Mouse (Mus musculus) lung, postnatal 14 days (tissue): ENCODE results near the gene Aig1.

Experiments
- DNase-seq: peaks from one replicate; pipeline ENCODE4 v3.0.0; 2021

The Aig1 gene

DNA sequence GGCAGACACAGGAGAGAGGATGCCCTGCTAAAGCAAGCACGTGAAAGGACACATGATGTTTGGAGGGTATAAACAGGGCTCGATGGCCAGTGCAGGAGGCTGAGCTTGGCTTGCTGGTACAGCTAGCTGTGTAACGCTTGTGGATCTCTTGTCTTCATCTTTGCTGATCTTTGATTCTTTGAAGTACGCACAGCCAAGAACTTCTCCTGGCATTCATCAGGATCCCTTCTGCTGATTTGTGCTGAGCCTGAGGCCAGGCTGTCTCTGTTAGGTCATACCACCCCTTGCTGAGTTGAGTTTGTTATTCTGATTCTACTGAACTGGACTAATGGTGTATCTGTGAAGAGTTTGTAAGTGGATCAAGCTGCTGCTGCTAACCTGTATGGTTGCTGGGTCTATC lies 175.5 kb downstream of the Aig1 start:
- DNase-seq: no peak

DNA sequence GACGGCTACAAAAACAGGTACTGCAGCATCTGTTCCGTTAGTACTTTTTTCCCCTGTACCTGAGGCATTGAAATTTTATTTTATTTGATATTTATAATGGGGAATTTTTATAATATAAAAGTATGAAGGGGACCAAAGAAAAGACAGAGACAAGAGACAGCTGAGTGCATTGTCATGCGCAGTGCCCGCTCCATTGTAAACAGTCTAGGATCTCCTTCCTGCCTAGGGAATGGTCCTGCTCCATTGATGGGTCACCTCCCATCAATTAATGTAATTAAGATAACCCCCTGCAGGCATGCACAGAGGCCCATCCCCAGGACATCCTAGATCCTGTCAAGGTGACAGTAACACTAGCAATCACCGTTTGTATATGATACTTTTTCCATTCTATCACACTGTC lies 178.0 kb downstream of the Aig1 start:
- no peak for DNase-seq

DNA sequence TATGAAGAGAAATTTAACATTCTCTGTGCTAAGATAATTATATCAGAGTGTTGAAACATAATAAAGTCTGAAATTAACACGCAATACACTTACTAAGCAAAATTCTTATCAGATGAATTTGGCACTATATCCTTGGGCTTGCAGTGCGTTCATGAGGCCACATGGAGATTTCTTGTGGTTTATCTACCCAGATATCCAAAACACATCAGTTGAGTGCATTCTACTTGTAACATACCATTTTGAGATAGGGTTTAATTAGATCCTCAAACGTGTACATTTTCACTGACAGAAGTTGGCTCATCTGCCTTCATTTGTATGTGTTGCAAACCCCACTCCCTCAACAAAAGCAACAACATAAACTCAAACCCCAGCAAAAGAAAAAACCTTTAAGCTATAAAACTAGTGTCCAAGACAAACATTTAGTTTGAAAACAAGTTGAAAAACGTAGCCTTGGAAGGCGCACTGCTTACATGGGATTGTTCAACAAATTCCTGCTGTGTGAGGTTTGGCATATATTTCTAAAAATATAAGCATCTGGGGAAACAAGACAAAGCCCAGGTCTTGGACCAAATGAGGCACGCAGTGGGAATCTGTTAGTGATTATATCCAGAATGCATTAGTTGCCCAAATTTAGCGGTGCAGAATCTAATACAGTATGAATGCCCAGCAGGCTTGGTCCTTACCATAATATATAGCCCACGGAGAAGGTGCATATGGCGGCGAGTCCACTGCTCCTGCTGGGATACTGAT lies 178.8 kb downstream of the Aig1 start:
- no peak for DNase-seq

DNA sequence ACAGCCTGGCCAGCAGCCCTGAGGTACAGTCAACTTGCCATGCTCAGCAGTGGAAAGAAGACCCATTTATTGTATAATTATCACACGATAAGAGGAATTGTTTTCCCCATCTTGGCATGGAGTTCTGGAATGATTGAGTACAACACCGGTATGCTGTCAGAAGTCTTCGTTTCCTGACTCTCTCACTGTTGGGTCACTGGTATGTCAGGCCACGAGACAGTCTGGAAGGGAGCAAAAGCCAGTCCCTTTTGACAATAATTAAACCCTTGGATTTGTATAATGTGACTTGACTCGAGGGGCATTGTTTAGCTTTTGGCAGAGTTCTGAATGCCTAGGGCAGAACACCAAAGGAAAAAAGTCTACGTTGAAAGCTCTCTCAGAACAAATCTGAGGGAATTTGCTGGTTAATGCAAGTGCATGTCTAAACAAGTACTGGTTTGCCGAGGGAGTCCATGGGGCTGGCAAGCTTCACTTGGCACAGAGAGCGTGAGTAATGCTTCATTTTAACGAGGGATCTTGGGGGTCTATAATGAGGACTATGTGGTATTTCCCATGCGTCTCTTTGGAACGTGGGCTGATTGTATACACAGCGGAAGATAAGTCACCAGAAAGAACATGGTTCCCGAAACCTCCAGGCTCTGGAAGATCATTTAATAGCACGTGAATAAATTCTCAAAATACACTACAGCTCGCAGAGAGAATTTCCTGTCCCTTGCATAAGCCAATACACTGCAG lies 180.2 kb downstream of the Aig1 start:
- no peak for DNase-seq

DNA sequence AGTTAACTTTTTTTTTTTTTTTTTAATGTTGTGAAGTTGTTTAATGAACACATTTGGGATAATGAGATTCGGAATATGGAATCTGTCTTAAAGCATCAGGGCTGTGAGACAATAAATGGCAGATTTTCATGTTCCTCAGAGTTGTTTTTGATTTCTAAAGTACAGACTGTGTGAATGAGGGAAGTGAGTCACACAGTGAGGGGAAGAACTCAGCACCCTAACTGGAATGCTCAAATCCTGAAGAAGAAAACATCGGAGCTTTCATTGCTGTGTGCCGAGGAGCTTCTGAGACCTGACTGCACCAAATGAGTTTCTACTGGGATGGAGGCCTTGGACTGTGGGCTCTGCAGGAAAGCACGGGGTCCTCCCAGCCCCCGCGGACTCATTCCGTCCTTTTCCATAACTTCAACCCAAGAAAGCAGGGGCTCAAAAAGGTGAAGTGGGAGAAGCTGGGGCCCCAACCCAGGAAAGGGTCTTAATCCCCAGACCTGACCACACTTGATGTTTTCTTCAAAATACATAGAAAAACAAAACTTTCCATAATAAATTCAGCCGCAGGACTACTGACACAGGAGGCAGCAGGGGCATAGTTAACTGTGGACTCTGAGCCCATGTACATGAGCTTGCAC lies 181.5 kb downstream of the Aig1 start:
- DNase-seq: no peak

DNA sequence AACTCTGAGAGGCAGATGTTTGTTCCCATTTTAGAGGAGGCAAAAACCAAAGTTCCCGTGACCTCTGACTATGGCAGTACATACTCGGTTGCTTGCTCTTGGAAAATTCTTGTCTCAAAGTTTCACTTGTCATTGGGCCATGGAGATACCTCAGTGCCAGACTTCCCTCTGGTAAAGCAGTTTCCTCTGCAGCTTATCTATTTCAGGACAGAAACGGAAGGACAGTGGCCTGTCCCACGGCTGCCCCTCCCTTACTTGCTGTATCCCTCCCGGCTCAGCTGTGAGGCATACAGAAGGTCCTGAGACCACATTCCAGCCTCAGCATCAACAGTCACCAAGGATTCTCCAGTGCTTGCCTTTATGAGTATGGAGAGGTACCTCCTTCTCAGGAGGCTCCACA lies 182.7 kb downstream of the Aig1 start:
- no peak for DNase-seq

DNA sequence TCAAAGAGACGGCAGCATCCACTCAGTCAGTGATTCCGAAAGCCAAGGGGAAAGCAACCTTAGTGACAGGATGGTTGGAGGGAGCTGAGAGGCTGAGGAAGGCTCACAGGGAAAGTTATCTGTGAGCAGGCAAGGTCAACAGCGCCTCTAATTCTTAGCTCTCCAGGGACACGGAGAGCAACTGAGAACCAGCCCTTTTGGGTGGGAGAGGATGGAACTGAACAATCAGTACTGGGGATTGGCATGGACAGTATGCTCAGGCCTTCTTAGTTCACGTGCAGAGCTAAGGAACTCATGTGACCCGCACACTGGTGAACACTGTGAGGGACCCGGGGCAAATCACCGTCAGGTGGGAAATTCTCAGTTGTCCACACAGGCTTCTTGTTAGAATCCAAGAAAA lies 183.4 kb downstream of the Aig1 start:
- no peak for DNase-seq

DNA sequence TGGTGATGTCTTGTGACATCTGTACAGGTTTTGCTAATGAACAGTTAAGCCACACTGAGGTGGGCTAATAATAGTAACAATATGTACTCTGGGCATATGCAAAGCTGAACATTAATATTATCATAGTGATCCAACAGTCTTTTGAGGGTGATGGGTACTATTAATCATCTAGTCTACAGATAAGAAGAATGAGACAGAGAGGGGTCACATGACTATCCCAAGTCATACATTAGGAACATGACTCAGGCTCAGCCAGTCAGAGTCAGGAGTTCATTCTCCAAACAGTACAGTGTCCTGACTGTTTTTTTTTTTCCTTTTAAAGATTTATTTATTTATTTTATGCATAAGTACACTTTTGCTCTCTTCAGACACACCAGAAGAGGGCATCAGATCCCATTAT lies 184.3 kb downstream of the Aig1 start:
- DNase-seq: no peak

DNA sequence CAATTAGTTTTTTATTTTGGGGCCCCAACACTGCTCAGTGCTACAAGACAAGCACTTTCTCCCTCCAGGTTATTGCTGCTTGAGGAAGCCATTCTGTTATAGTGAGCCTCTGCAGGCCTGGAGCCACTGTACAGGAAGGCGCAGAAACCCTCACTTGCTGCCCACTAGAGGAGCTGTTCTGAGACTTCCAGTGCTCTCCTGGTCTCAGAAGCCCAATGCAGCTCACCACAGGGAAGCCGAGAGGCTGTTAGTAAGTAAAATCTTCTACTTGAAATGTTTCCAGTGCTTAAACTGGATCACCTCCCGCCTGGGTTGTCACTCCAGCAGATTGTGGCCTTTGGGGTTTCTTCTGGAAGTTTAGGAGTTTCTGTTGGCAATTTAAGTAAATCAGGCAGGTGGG lies 186.2 kb downstream of the Aig1 start:
- peak; percentile 15 for DNase-seq

DNA sequence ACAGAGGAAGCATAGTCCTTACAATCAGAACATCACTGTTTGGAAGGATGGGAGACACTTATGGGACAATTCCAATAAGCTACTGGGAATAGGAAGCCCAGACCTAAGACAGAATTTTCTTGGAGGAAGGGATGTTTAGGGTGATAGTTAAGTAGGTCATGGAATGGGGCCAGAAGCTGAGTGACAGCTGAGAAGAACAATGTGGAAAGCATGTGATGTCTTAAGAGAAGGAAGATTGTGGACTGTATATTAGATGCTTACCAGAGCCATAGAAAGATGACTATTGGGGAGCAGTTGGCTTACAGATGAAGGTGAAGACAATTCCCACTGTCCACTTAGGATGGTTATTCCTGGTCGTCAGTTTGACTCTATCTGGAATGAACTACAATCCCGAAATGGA lies 191.3 kb downstream of the Aig1 start:
- DNase-seq: peak; percentile 34

DNA sequence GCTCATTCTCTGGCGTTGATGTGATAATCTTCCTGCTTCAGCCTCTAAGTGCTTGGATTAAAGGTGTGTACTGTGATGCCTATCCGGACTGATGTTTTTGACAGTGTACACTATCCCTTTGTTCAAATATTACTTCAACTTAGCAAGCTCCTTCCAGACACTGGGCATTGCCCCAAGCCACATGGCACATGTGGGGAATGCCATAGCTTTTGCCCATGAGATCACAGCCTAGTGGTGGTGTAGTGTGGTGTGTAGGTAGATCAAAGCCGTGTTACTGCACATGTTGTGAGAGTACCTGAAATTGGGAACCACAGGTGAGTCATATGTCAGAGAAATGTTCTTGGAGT lies 193.8 kb downstream of the Aig1 start:
- DNase-seq: no peak

DNA sequence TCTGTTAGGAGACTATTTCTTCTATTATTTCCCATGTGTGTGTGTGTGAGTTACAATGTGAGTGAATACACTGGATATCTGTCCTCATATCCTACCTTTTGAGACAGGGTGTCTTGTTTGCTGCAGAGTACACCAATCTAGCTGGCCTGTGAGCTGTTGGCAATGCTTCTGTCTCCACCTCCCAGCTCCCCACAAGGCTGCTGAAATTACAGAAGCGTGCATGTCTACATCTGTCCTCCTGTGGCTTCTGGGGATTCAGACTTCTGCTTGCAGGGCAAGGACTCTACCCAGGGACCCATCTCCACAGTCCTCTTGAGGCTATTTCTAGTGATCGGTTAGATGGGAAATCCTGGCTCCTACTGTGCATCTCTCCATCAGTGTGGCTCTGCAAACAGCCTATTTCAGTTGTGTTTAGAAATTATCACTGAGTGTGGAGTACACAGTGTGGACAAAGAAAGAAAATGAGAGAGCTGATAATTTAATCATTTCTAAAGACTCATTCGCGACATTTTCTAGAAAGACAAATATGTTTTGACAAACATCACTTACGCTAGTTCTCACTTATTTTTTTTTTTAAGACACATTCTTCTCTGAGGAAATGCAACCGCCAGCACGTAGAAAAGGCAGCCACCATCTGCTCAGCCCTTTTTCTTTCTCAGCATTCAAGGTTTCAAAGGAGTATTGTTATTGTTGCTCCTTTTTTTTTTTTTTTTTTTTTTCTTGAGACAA lies 194.3 kb downstream of the Aig1 start:
- no peak for DNase-seq

DNA sequence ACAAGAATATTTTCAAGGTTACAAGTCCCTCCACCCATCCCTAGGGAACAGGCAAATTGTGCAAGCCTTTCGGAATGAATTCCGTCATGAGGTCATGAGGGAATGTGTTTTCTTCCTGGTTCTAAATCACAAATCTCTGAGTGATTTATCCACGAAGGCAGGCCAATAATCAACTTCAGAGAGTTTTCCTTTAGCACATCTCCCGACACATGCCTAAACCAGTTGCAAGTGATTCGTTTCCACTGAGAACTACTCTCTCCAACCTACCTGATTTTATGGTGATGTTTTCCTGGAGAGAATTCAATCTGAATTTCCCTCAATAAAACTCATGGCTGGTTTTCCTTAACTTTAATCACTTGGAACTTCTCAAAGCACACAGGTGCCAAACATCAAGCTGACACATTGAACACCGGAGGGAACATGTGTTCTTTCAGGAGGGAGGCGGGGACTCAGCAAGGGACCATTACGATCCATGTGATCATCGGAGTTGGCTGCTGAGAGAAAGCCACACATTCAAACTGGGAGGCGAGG lies 201.5 kb downstream of the Aig1 start:
- DNase-seq: no peak

DNA sequence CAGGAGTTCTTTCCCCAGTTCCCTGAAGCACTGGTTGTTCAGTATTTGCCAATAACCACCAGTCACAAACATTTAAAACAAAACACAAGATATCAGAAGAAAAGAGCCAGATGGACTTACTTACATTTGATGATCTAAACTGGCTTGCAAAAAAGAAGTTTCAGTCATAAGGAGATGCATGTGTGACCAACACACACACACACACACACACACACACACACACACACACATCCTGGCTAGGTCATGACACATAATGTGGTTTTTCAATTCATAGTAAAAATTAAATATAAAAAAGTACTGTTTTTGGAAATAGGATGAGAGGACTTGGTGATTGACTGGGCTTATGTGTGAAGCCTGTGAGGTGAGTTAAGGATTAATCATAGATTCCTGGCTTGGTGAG lies 205.3 kb downstream of the Aig1 start:
- DNase-seq: no peak

DNA sequence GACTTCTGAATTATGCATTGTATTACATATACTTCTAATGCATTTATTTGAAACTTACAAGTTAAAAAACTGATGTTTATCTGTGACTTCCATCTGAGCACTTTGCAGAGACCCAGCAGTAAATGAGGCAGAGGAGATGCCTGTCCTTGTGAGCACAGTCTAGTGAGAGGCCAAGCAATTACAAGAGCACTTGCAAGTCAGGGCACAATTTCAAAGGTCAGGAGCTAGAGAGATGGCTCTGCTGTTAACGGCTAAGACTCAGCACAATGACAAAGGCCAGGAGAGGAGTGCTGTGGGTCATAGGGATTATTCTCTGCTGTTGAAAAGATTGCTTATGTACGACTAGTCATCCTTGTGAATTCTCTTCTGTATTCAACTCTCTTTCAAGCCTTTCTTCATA lies 209.0 kb downstream of the Aig1 start:
- DNase-seq: no peak

DNA sequence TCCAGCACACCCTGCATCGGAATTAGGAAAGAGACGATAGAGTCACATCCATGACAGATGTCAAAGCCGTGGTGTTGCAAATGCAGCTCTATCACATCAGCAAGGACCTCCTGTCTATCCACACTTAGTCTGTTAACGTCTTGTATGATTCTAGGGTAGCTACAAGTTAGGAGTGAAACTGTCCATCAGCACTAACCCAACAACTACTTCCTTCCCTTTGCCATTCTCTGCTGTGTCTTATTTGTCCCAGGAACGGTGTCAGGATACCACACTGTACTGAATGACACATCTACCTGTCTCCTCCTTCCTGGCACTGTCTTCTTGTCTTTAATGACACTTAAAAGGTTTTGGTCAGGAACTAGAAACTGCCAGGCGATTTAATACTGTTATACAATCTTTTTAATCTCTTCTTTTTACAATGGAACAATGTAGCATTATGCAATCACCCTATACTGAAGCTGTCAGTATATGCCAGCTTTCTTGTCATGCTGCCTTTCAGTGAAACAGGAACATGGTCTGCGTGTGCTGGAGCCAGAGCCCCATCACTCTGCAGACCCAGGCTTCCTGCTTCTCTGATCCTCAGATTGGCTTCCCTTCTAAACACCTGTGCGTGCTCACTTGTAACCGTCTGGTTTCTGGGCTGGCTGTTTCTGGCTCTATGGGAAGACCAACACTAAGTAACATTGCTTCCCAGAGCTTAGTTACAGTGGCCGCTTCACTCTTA lies 214.9 kb downstream of the Aig1 start:
- DNase-seq: no peak

DNA sequence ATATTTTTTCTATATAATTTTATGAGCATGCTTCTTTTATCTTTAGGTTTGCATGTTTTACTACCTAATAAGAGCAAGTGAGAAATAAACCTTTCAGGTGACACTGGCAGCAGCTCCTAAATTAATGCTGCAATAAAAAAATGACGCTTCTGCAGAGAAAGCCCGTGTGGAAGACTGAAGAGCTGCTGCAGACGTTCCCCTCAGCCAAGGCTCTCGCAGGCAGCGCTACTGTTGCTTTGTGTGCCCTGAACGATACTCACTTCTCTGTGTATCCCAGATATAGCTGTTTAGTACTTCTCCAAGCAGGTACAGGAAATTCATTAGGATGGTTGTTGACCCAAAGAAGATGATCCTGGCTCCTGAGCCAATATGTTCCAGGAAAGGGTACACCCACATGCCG lies 215.5 kb downstream of the Aig1 start:
- DNase-seq: no peak

DNA sequence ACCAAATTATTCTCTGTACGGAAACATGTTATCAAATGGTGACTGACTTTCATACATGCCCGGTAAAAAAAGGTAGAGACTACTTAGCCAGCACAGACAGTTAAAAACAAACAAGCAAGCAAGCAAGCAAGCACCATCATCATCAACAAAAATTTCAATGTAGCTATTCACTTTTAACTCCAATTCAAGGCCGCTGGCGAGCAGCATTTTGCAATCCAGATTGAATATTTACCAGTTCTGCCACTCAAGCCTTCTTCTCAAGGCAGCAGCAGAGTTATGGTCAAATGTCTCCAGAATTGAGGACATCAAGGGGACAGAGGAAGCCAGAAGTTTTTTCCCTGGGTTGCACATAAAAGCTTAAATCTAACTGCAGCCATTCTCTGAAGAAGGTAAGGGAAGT lies 216.7 kb downstream of the Aig1 start:
- DNase-seq: no peak

DNA sequence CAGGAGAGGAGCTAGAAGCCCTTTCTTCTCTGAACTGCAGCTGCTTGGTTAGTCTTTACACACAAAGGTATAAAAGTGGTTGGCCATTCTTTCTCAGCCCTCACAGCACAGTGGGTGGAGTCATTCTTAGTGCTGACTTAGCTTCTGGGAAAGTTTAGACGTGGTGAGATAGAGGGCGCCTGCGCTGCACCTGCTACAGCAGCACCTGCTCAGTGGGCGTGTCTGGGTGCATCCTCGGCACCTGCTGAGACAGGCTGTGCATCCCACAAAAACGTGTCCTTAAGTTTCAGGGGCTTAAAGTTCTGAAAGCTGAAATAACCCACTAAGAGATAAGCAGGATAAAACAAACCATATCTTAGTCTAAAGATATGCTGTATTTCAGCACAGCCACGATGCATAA lies 227.0 kb downstream of the Aig1 start:
- DNase-seq: peak; percentile 1

DNA sequence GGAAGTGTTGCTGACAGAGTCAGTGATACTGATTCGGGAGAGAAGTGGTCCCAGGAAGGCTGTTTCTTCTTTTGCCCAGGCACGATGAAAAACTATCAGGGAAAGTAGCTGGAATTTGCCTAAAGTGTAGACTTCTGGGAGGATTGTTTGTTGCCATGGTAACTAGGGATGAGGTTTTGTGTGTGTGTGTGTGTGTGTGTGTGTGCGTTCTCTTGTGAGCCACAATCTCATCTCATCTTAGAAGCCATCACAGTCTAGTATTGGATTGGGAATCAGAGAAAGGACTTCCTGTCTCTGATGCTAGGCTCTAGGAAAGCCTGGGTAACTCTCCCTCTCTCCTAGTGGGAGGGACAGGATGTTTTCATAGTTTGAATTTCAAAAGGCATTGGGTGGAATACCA lies 237.0 kb downstream of the Aig1 start:
- DNase-seq: no peak

DNA sequence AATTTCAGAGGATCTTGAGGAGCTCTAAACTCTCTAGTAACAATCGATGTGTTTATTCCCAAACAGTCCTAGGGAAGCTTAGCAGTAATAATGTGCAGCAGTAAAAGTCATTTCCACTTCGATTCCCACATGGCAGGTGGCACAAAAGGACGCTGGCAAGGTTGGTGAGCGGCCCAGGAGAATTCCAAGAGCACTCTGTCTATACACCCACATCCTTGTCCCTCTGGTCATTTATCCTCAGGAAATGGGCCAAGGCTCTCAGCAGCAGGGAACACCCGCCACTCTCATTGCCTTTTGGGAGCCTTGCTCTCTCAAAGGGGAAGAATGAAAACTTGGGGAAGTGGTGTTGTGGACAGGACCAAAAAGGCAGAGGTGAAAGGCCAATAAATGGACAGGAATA lies 245.0 kb downstream of the Aig1 start:
- DNase-seq: no peak

DNA sequence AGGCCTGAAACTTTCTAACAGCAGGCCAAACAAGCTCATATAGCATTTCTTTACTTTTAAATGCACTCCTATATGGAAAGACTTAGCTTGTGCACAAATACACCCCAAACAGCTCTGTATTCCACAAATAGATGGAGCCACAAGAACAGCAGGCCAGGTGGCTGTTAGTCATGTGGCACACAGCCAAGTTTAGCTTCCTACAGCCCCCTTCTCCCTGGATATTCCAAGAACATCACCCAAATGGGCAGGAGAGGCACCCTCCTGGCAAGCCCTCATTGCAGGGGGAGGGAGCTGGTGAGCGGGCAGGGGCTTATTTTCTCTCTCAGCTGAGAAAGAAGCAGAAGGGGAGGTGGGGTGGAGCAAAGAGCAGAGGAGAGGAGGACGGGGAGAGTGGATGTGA lies 267.9 kb downstream of the Aig1 start:
- no peak for DNase-seq

DNA sequence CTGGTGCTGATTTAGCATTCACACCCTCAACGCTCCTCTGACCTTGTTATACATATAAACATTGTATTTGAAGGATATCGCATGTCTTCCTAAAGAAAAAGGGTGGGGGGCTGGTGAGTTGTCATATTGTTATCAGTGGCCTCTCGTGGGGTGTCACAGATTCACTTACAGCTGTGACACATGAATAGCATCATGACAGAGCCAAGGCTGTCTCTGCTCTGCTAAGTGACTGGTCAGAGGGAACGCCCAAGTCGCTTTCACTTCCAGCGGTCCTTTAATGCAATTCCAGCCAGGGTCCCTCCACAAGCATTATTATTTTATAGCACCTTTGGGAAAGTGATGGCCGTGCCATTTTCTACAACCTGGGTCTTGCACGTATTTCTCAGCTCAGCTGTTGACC lies 271.3 kb downstream of the Aig1 start:
- no peak for DNase-seq
